Mouse (Mus musculus) heart, adult 9 months (tissue): ENCODE measurements around the gene Nptx1.

ENCODE experiments used
- DNase-seq, 2 experiments: peaks; one replicate each; pipeline ENCODE4 v3.0.0; 2022; ENCODE audit warnings: low spot score in 2 of 2

Nptx1 gene

GRCm38 (mm10) chr11:119550546-119551335 lies 3.2 kb upstream of the Nptx1 start:
- DNase-seq = no peak

- DNase-seq = no peak
Measured at GRCm38 (mm10) chr11:119549371-119549811, 1.8 kb upstream of the Nptx1 start.

- no peak for DNase-seq
Measured at GRCm38 (mm10) chr11:119548741-119549370, 1.3 kb upstream of the Nptx1 start.

- no peak for DNase-seq
Measured at GRCm38 (mm10) chr11:119547951-119548591, 518 bp upstream of the Nptx1 start.

GRCm38 (mm10) chr11:119546496-119547182 lies 914 bp downstream of the Nptx1 start:
- DNase-seq = peak; percentile 13 to 36

- DNase-seq = no peak
Measured at GRCm38 (mm10) chr11:119545741-119546495, 1.6 kb downstream of the Nptx1 start.

- no peak for DNase-seq
Measured at GRCm38 (mm10) chr11:119545281-119545680, 2.3 kb downstream of the Nptx1 start.

GRCm38 (mm10) chr11:119544518-119545105 lies 2.9 kb downstream of the Nptx1 start:
- no peak for DNase-seq

GRCm38 (mm10) chr11:119543816-119544517 lies 3.6 kb downstream of the Nptx1 start:
- no peak for DNase-seq

GRCm38 (mm10) chr11:119542886-119543285 lies 4.7 kb downstream of the Nptx1 start:
- DNase-seq = no peak

GRCm38 (mm10) chr11:119542371-119542770 lies 5.2 kb downstream of the Nptx1 start:
- DNase-seq = no peak

GRCm38 (mm10) chr11:119541082-119541481 lies 6.5 kb downstream of the Nptx1 start:
- no peak for DNase-seq

- no peak for DNase-seq
Measured at GRCm38 (mm10) chr11:119540560-119540959, 7.0 kb downstream of the Nptx1 start.

- DNase-seq = no peak
Measured at GRCm38 (mm10) chr11:119539944-119540343, 7.6 kb downstream of the Nptx1 start.

- no peak for DNase-seq
Measured at GRCm38 (mm10) chr11:119533745-119534144, 13.8 kb downstream of the Nptx1 start.

- no peak for DNase-seq
Measured at GRCm38 (mm10) chr11:119532460-119532859, 15.1 kb downstream of the Nptx1 start.

- DNase-seq = no peak
Measured at GRCm38 (mm10) chr11:119528930-119529329, 18.6 kb downstream of the Nptx1 start.

- DNase-seq = no peak
Measured at GRCm38 (mm10) chr11:119526068-119526966, 21.2 kb downstream of the Nptx1 start.

GRCm38 (mm10) chr11:119524545-119524949 lies 23.0 kb downstream of the Nptx1 start:
- DNase-seq = peak; percentile 87 to 91
